Mouse (Mus musculus): ENCODE measurements around the gene Adamts9. TPM values are rescaled to one million over a fixed set of nuclear protein-coding genes. Genes with fewer than 3 reads are reported as not detected.

The Adamts9 gene
- total RNA-seq, 2 experiments from 2014 or later, result 44.9 to 47.4 TPM

DNA sequence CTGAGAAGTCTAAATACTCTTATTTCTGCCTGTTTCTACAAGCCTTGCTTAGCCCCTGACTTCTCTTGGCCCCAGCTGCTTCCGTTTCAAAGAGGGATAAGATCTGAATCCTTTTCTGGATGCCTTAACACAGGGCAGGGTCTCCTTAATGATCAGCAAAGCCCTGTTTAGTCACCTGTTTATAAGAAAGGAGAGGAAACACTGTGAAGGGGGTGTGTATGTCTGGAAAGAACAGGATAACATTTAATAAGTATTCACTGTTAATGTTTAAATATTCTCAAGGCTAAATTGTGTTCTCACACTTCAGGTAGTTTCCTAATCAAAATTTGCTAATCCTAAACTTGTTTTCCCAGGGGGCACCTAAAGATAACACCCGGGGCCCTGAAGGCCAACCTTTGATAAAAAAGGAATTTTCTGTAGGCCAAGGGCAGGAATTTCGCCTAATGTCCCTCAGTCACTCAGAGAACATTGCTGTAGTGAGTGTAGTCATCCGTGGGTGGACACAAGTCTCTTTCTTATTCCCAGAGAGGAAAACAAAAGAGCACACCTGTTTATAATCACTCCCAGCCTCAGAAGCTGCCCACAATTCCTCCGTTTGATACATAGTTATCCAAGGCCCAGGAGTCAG, 82.9 kb downstream of the Adamts9 start:
- no peak for DNase-seq

DNA sequence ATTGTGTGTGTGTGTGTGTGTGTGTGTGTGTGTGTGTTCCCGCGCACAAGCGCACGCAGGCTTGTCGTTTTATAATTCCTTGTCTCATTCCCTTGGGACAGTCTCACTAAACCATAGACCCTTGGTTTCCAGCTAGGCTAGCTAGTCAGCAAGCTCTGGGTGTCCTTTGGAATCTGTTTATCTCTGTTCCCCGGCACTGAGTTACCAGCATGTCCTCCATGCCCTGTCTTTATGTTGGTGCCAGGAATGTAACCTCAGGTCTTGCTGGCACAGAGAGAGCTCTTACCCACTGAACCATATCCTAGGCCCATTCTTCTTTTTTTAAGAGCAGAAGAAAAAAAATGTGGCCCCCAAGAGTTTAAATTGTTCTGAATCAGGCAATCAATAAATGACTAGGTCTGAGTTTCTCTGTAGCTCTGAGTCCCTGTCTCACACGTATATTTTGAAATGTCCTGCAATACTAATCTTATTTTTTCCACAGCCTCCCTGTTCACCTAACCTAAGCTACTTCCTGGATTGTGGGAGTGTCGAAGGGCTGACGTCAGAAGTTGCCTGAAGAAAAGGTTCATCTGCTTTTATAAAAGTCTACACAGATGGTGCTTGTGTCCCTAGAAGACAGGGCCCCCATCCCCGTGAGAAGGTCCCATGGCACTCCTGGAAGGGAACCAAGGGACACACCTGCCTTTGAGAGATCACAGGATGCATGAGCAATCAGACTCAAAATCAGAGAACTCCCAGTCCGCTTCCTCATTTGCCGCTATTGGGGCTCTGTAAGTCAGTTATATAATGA, 84.4 kb downstream of the Adamts9 start:
- DNase-seq, result no peak

DNA sequence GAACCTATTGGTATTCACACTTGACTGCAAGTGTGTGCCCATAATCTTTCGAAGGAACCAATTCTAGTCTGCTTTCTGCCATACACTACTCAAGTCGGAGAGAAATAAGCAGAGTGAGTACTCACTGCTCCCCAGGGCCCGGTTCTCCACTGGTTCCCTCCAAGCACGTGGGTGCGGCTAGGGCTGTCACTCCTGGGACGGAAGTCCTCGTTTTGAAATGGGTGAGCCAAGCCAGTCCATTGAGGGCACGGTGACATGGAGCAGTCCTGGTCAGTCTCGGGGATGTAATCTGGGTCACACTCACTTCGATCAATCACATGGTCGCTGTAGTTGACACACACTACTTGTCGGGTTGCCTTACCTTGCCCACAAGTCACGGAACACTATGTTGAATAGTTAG, 85.5 kb downstream of the Adamts9 start:
- DNase-seq, result no peak

- no peak for DNase-seq
Observed at GRCm38 (mm10) chr6:92854873-92855272, 88.4 kb downstream of the Adamts9 start.

DNA sequence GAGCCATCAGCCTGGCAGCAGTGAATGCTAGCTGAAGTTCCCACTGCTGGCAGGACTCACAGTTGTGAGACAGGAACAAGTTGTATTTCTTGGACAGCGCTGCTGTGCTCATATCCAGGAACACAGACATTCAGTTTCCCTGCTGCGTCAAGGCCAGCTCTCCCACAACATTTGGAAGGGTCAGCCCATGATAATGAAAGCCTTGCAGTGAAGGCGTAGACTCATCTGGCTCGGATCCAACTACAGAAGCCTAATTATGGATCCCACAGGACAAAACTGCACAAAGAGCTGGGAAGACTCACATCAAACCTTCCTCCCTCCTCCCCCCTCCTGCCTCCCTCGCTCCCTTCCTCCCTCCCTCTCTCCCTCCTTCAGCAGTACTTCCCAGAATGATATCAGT, 93.0 kb downstream of the Adamts9 start:
- DNase-seq, result peak; percentile 68

GRCm38 (mm10) chr6:92849208-92849607, 94.1 kb downstream of the Adamts9 start:
- no peak for DNase-seq

GRCm38 (mm10) chr6:92846614-92847013, 96.7 kb downstream of the Adamts9 start:
- DNase-seq, result peak; percentile 48

GRCm38 (mm10) chr6:92845898-92846297, 97.4 kb downstream of the Adamts9 start:
- no peak for DNase-seq

- no peak for DNase-seq
Observed at GRCm38 (mm10) chr6:92843474-92843873, 99.8 kb downstream of the Adamts9 start.

DNA sequence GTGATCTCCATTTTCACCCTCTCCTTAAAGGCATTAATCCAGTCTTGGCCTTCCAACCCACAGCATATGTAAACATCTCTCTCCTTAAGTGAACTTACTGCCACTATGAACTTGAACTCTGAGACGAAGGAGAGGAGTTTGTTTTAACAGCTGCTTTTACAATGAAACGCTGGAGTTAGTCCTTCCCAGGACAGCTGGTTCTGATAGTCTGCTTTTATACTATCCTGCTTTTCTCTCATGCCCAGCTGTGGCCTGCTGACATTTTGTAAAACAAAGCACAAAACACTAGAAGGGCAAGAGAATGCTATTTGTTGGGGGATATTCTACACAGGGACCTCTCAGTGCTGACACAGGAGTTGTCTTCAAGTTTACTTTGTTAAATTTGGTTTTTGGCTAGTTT, 101.3 kb downstream of the Adamts9 start:
- DNase-seq, result no peak

GRCm38 (mm10) chr6:92831106-92831505, 112.2 kb downstream of the Adamts9 start:
- no peak for DNase-seq

DNA sequence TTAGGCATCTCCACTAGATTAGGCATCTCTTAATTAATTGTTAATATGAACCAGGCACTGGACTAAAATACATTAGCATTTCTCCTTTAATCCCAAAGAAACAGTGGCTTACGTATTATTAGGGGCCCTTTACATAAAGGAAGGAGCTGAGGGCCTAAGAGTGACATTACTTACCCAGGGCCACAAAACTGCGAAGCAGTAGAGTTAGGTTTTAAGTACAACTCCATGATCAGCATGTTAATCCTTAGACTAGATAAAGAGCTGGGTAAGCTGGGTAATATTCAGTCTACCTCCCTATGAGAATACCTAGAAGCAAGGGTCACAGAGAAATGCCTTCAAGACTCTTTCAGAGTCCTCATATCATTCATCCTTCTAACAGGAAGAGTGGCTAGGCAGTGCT, 114.1 kb downstream of the Adamts9 start:
- no peak for DNase-seq

DNA sequence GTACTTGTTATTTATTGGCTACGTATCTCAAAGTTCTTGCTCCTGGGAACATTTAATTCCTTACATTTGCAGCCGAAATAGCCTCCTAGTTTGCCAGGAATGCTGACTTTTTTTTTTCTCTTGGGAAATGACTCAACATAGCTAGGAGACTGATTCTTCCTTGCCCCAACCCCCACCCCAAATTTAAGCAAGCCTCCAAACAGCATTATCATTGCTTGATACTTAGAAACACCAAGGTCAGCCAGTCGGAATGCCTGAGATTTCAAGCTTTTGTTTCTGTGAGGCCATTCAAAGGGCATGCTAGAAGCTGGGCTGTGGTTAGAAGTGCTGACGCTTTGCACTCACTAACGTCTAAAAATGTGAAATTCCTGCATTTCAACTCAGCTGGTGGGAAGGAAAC, 115.9 kb downstream of the Adamts9 start:
- no peak for DNase-seq

DNA sequence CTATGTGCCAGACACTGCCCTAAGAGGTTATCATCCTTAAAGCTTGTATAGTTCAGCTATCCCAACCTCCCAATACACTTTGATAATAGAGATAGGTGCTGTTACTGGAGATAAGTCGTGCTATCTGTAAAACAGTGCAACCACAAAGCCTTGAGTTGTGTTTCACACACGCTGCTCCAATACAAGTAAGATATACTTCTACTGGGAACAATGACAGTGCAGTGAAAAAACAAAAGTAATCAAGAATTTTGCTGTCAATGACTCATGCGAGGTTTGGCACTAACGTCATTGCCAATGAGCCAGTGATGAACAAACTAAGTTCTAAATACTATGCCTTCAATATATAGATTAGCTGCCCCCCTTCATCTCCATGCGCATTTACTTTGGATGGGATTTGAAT, 116.7 kb downstream of the Adamts9 start:
- DNase-seq, result no peak

DNA sequence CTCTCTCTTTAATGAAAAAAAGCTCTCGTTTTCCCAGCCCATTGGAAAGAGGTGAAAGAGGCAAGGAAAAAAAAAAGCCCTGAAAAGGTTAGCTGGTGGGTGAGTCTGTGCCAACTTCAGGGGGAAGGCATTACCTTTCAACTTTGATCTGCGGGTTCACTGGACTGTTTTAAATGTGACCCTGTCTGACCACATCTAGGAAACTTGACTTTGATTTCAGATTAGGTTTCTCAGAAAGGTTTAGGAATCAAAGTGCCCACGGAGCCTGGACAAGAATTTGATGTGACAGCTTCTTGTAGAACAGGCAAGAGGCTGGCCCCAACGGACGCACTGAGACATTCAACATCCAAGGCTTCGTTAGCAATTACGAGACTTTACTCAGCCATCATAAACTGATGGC, 119.3 kb downstream of the Adamts9 start:
- no peak for DNase-seq

GRCm38 (mm10) chr6:92822006-92822405, 121.3 kb downstream of the Adamts9 start:
- DNase-seq, result no peak

GRCm38 (mm10) chr6:92821606-92822005, 121.7 kb downstream of the Adamts9 start:
- no peak for DNase-seq

DNA sequence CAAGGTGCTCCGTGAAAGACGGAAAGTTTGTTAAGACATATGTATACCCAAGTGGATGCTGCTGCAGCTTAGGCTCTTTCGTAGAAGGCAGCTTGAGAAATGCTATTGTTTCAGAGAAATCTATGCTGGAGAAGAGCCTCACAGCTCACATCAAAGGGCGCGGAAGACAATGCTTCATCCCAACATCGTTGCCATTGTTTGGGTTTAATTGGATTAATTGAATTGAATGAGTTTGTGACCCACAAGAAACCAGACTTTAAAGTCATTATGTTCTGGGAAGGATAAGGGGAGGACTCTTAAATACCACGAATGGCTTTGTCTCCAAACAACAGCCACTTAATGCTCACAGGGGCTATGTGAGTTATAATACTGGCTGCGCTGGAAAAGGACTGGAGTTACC, 125.6 kb downstream of the Adamts9 start:
- no peak for DNase-seq

- no peak for DNase-seq
Observed at GRCm38 (mm10) chr6:92816311-92816751, 127.0 kb downstream of the Adamts9 start, which contains the start of gene A730049H05Rik. A730049H05Rik (plus strand) TSS chr6:92816478.

DNA sequence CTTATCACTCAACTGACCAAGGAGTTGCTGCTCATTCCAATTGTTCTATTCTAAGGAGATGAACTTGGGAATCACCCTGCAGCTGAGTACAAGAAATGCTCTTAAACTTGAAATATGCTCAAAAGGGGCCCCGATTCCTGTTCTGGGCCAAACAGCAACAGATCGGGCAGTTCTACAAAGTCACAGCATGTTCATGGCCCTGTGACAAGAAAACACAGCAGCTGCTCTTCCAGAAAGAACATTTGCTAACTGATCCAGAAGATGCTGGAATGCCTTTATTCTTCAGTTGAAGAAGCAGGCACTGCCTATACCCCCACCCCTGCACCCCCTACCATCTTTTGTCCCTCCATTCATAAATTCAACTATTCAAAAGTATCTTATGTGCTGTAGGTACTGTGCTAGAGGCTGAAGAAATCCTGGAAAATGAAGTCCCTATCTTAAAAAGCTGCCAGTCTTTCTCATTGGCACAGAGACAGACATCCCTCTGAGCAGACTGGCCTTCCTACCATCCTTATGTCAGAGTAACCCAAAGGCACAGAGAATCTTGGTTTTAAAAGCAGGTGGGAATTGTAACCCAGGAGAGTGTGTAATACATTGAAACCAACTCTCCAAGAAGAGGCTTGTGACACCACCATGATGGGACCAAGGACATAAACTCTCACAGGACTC, 130.5 kb downstream of the Adamts9 start:
- no peak for DNase-seq

GRCm38 (mm10) chr6:92811566-92811965, 131.7 kb downstream of the Adamts9 start:
- DNase-seq, result no peak

- no peak for DNase-seq
Observed at GRCm38 (mm10) chr6:92810628-92811027, 132.7 kb downstream of the Adamts9 start.

DNA sequence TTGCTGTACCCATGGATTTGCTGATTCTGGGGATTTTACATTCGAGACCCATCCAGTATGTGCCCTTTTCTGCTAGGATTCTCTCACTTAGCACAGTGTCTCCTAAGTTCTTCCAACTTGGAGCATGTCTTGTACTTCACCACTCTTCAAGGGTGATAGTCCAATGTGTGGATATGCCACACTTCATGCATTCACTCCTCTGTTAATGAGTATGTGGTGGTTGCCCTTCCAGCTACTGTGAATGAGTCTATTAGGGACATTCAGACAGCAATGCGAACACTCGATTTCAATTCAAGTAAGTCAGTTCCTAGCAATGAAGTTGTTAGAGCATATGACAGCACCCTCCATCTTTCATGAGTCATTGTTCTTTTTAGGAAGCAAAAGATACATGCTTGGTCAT, 133.5 kb downstream of the Adamts9 start:
- DNase-seq, result no peak
